9 mouse cellular contexts compared by ENCODE assay signal in the genomic region with DNA sequence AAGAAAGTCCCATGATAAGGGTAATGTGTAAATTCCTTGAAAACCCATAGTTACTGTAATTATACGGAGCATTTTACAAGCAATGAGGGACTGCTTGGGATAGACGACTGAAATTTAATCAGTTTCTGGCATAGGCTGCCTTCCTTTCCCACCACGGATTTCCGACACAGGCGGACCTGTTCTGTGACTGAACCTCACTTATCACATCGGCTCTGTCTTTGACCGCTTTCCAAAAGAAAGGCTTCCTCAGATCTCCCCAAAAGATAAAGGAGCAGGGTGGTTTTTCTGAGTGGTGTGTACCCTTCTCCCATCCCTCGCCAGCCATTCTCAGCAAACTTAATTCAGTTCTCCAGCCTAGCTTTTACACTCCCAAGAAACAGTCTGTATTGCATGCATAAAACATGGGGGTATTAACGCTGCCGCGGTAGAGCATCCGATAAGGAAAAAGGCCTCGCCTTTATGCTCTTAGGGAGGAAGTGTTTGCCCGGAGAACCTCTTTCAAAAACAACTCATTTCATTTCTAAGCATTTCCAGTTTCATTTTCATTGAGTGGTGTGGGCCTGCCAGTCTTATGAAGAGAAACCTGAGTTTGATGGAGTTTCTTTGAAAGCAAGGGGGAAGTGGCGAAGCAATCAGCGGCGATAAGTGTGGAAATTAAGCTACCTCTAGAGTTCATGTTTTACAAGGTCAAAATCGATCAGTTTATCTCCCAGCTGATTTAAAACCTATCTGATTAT.
DNase-seq lines count a peak whose midpoint lies in the region; ATAC-seq and TF ChIP-seq lines count a peak whose summit lies in the region.
"Had no signal": no experiment of that assay in that cellular context is flagged by ENCODE, and none has a peak within 500 bp of the region (broad histone marks: within the 10 kb centered on the region; RNA-seq: fewer than 3 reads in every experiment).

No protein-coding gene starts in this region.

- no peaks in the 10 kb centered on the region for H3K9me3 ChIP-seq in hindbrain, embryonic 16.5 days (ENCODE audit: control insufficient read depth, low read length)
- H3K9me3 ChIP-seq in midbrain, postnatal 0 days (ENCODE audit: low read length): no peaks in the 10 kb centered on the region
- H3K9me3 ChIP-seq in intestine, embryonic 15.5 days: no peaks in the 10 kb centered on the region

- ATAC-seq in common myeloid progenitor, adult 5-6 weeks (replicated peaks; ENCODE audit: low read depth, poor library complexity, severe bottlenecking): peak; percentile 82
- no peak for ATAC-seq in hindbrain, embryonic 16.5 days
- no peak for ATAC-seq in midbrain, postnatal 0 days (ENCODE audit: low FRiP score)
- no peak for ATAC-seq in intestine, embryonic 15.5 days

- no peak overlapping the region for H3K4me3 ChIP-seq in hindbrain, embryonic 16.5 days (ENCODE audit: low read length)
- H3K4me3 ChIP-seq in midbrain, postnatal 0 days (ENCODE audit: low read depth, low read length): peak overlapping the region; percentile 4; the same call in 1 of the 2 replicates
- no peak overlapping the region for H3K4me3 ChIP-seq in intestine, embryonic 15.5 days (replicated peaks)

- H3K36me3 ChIP-seq in hindbrain, embryonic 16.5 days (ENCODE audit: control insufficient read depth, insufficient read depth, low read length): no peaks in the 10 kb centered on the region
- no peaks in the 10 kb centered on the region for H3K36me3 ChIP-seq in midbrain, postnatal 0 days (ENCODE audit: insufficient read depth, low read length)
- H3K36me3 ChIP-seq in intestine, embryonic 15.5 days: no peaks in the 10 kb centered on the region

- H3K27me3 ChIP-seq in hindbrain, embryonic 16.5 days (replicated peaks; ENCODE audit: control insufficient read depth, insufficient read depth, low read length): no peaks in the 10 kb centered on the region
- no peaks in the 10 kb centered on the region for H3K27me3 ChIP-seq in midbrain, postnatal 0 days (ENCODE audit: insufficient read depth, low read length)
- H3K27me3 ChIP-seq in intestine, embryonic 15.5 days (replicated peaks): no peaks in the 10 kb centered on the region

- peak overlapping the region; percentile 1; the same call in 1 of the 2 replicates for H3K4me2 ChIP-seq in hindbrain, embryonic 16.5 days (ENCODE audit: low read length)
- H3K4me2 ChIP-seq in midbrain, postnatal 0 days (ENCODE audit: low read depth, low read length, poor library complexity, severe bottlenecking): peak overlapping the region; percentile 41
- H3K4me2 ChIP-seq in intestine, embryonic 15.5 days (replicated peaks): no peak overlapping the region

- peak; percentile 5 for DNase-seq in kidney, adult 9 months
- DNase-seq in kidney, postnatal 25 days: no peak
- DNase-seq in midbrain, postnatal 0 days (ENCODE audit: low spot score): no peak
- no peak for DNase-seq in retina, postnatal 1 day
- DNase-seq: cerebellum, postnatal 14 days; thymus, postnatal 25 days had no signal

- H3K9ac ChIP-seq in hindbrain, embryonic 16.5 days (ENCODE audit: low read depth, low read length): no peak overlapping the region
- H3K9ac ChIP-seq in midbrain, postnatal 0 days (replicated peaks; ENCODE audit: low read length, poor library complexity, severe bottlenecking): no peak overlapping the region
- no peak overlapping the region for H3K9ac ChIP-seq in intestine, embryonic 15.5 days

- TF ChIP-seq CTCF in midbrain, postnatal 0 days (IDR thresholded peaks at IDR 0.05): no peak

- H3K4me1 ChIP-seq in hindbrain, embryonic 16.5 days (ENCODE audit: control insufficient read depth, insufficient read depth, low read depth, low read length): no peaks in the 10 kb centered on the region
- no peaks in the 10 kb centered on the region for H3K4me1 ChIP-seq in midbrain, postnatal 0 days (ENCODE audit: insufficient read depth, low read length)
- no peaks in the 10 kb centered on the region for H3K4me1 ChIP-seq in intestine, embryonic 15.5 days (replicated peaks)

- WGBS in hindbrain, embryonic 16.5 days: 58% methylated on average over 18 of the region's 18 CpGs
- WGBS in midbrain, postnatal 0 days: 38% methylated on average over 18 of the region's 18 CpGs
- 74% methylated on average over 18 of the region's 18 CpGs for WGBS in intestine, embryonic 15.5 days

- no peak overlapping the region for H3K27ac ChIP-seq in hindbrain, embryonic 16.5 days (ENCODE audit: low read depth, low read length)
- no peak overlapping the region for H3K27ac ChIP-seq in midbrain, postnatal 0 days (ENCODE audit: low read depth, low read length)
- H3K27ac ChIP-seq in intestine, embryonic 15.5 days: no peak overlapping the region
